Mouse (Mus musculus) MEL (cell line): ENCODE measurements around the gene Gm10295.

Experiments used
- CHD1 ChIP-seq: IDR thresholded peaks from 2 replicates; pipeline ENCODE4 v1.6.1; 2012; ENCODE audit warnings: low read depth, mild to moderate bottlenecking, inconsistent platforms, low read length, improper control_type of control experiment
- CTCF ChIP-seq, 3 experiments: IDR thresholded peaks in 2 of 3; conservative IDR thresholded peaks in 1 of 3; 2 replicates each; pipeline ENCODE4 v1.5.1; 2011 to 2012; ENCODE audit warnings: low read length in 3 of 3, low read depth in 2 of 3, mild to moderate bottlenecking in 2 of 3, improper control_type of control experiment in 1 of 3, inconsistent platforms in 1 of 3, mixed read lengths in 1 of 3, moderate library complexity in 1 of 3; ENCODE audit not compliant: control insufficient read depth in 1 of 3, insufficient read depth in 1 of 3, poor library complexity in 1 of 3, severe bottlenecking in 1 of 3
- EP300 ChIP-seq, 2 experiments: IDR thresholded peaks; 2 replicates each; pipeline ENCODE4 v1.6.1; 2011; ENCODE audit warnings: improper control_type of control experiment in 2 of 2, low read length in 2 of 2, low read depth in 1 of 2, mild to moderate bottlenecking in 1 of 2
- HCFC1 ChIP-seq: IDR thresholded peaks from 2 replicates; pipeline ENCODE4 v1.6.1; 2012; ENCODE audit warnings: low read depth, mild to moderate bottlenecking, inconsistent platforms, low read length, improper control_type of control experiment, moderate library complexity
- MAFK ChIP-seq: IDR thresholded peaks from 2 replicates; pipeline ENCODE4 v1.6.1; 2011; ENCODE audit warnings: low read depth, mild to moderate bottlenecking, low read length, improper control_type of control experiment, borderline replicate concordance
- MAX ChIP-seq: IDR thresholded peaks from 2 replicates; pipeline ENCODE4 v1.6.1; 2011; ENCODE audit warnings: low read length, improper control_type of control experiment
- MAZ ChIP-seq: IDR thresholded peaks from 2 replicates; pipeline ENCODE4 v1.6.1; 2012; ENCODE audit warnings: low read depth, mild to moderate bottlenecking, inconsistent platforms, low read length, improper control_type of control experiment
- MYB ChIP-seq: IDR thresholded peaks from 2 replicates; pipeline ENCODE4 v1.6.1; 2011; ENCODE audit warnings: mild to moderate bottlenecking, low read depth, low read length, improper control_type of control experiment
- NELFE ChIP-seq: IDR thresholded peaks from 2 replicates; pipeline ENCODE4 v1.6.1; 2011; ENCODE audit warnings: low read depth, low read length, improper control_type of control experiment
- POLR2AphosphoS5 ChIP-seq: IDR thresholded peaks from 2 replicates; pipeline ENCODE4 v1.6.1; 2012; ENCODE audit warnings: low read depth, borderline replicate concordance, mild to moderate bottlenecking, inconsistent platforms, low read length, moderate library complexity, mixed read lengths
- RAD21 ChIP-seq: IDR thresholded peaks from 2 replicates; pipeline ENCODE4 v1.6.1; 2011; ENCODE audit warnings: mild to moderate bottlenecking, low read depth, low read length, improper control_type of control experiment
- TBP ChIP-seq: IDR thresholded peaks from 2 replicates; pipeline ENCODE4 v1.8.0; 2011; ENCODE audit warnings: low read depth, low read length, improper control_type of control experiment
- ZMIZ1 ChIP-seq: IDR thresholded peaks from 2 replicates; pipeline ENCODE4 v1.6.1; 2012; ENCODE audit warnings: low read depth, mild to moderate bottlenecking, inconsistent platforms, low read length, improper control_type of control experiment, moderate library complexity
- ZNF384 ChIP-seq: IDR thresholded peaks from 2 replicates; pipeline ENCODE4 v1.6.1; 2012; ENCODE audit warnings: low read depth, mild to moderate bottlenecking, inconsistent platforms, low read length, improper control_type of control experiment

DNA sequence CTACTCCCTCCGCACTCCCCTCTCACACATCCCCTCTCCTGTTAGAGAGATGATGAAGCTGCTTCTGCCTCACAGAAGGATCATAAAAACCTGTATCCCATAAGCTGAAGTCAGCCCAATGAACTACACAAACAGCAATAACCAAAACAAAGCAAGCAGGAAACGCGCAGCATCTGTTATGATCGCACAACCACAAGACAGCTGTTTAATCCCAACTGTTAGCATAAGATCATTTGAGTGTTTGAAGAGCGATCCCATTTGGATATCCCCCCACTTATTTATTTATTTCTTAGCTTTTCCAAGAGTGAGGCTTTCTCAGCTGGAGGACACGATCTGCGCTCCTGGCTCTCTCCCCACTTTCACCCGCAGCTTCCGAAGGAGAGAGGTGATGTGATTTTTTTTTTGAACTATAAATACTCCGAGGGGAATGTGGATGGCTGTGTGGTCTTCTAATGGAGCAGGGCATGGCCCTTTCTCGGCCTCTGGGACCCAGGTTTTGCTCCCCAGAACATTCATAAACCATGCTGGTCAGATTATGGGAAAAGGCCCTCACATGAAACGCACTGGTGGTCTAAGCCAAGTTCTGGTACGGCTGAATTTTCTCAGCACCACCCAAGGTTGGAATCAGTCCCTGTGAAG is 17.4 kb upstream of the Gm10295 start:
- TF ChIP-seq EP300 (IDR thresholded peaks at IDR 0.05; ENCODE audit: low read depth in 1 of 2, low read length in 2 of 2) = no peak
- TF ChIP-seq ZNF384 = no peak
- no peak for TF ChIP-seq CTCF (IDR thresholded peaks at IDR 0.05 in 2 of 3, conservative IDR thresholded peaks at IDR 0.05 in 1 of 3; ENCODE audit: control insufficient read depth in 1 of 3, insufficient read depth in 1 of 3, low read depth in 2 of 3, low read length in 3 of 3, poor library complexity in 1 of 3, severe bottlenecking in 1 of 3)
- no peak for TF ChIP-seq HCFC1
- no peak for TF ChIP-seq MAX
- no peak for TF ChIP-seq MAZ
- no peak for TF ChIP-seq MYB
- no peak for TF ChIP-seq NELFE
- no peak for TF ChIP-seq POLR2AphosphoS5
- no peak for TF ChIP-seq CHD1
- no peak for TF ChIP-seq ZMIZ1
- TF ChIP-seq TBP = no peak
- TF ChIP-seq RAD21 = no peak
- TF ChIP-seq MAFK = no peak
